Mouse (Mus musculus) gastrocnemius, postnatal 25 days (tissue): Measurements from ENCODE around the gene Bcan. TPM values are rescaled to one million over a fixed set of nuclear protein-coding genes. Genes with fewer than 3 reads are reported as not detected.

Experiments used
- DNase-seq: peaks from one replicate; pipeline ENCODE4 v3.0.0; 2022
- total RNA-seq, 2 experiments: library from RNA; stranded (reverse); gene quantifications; 1 replicate in 1 of 2; 2 replicates in 1 of 2; pipeline ENCODE4 v1.2.3; 2021

Bcan gene
- total RNA-seq, 2 experiments from 2014 or later = not detected

GRCm38 (mm10) chr3:87972203-87972664, 27.8 kb downstream of the Bcan start:
- DNase-seq = no peak

GRCm38 (mm10) chr3:87971489-87972202, 28.4 kb downstream of the Bcan start:
- DNase-seq = no peak

GRCm38 (mm10) chr3:87970939-87971488, 29.0 kb downstream of the Bcan start, which contains the start of gene Nes:
Gene Nes, plus strand, starts transcription at chr3:87971078.
- peak; percentile 56 for DNase-seq

GRCm38 (mm10) chr3:87970184-87970938, 29.7 kb downstream of the Bcan start:
- no peak for DNase-seq

- peak; percentile 88 for DNase-seq
These were observed 39.3 kb downstream of the Bcan start for GRCm38 (mm10) chr3:87960586-87961191.

GRCm38 (mm10) chr3:87960191-87960585, 39.8 kb downstream of the Bcan start:
- DNase-seq = no peak

- DNase-seq = no peak
These were observed 40.7 kb downstream of the Bcan start for GRCm38 (mm10) chr3:87959371-87959770.

GRCm38 (mm10) chr3:87958967-87959366, 41.1 kb downstream of the Bcan start:
- DNase-seq = no peak

- DNase-seq = no peak
These were observed 41.6 kb downstream of the Bcan start for GRCm38 (mm10) chr3:87958476-87958875.

GRCm38 (mm10) chr3:87958056-87958455, 42.0 kb downstream of the Bcan start:
- no peak for DNase-seq

- no peak for DNase-seq
These were observed 47.6 kb downstream of the Bcan start for GRCm38 (mm10) chr3:87952440-87952839.

- no peak for DNase-seq
These were observed 48.1 kb downstream of the Bcan start for GRCm38 (mm10) chr3:87951946-87952345.

GRCm38 (mm10) chr3:87949955-87950515, 50.0 kb downstream of the Bcan start:
- no peak for DNase-seq

- DNase-seq = no peak
These were observed 50.6 kb downstream of the Bcan start for GRCm38 (mm10) chr3:87949266-87949954.

- DNase-seq = no peak
These were observed 51.4 kb downstream of the Bcan start, which contains the start of gene Crabp2 for GRCm38 (mm10) chr3:87948378-87949265. Gene Crabp2, plus strand, starts transcription at chr3:87948666.

GRCm38 (mm10) chr3:87947811-87948199, 52.2 kb downstream of the Bcan start:
- DNase-seq = no peak

- no peak for DNase-seq
These were observed 52.8 kb downstream of the Bcan start for GRCm38 (mm10) chr3:87947056-87947810.

- no peak for DNase-seq
These were observed 53.5 kb downstream of the Bcan start for GRCm38 (mm10) chr3:87946541-87946860.

- no peak for DNase-seq
These were observed 54.1 kb downstream of the Bcan start for GRCm38 (mm10) chr3:87945781-87946540.
